Mouse (Mus musculus) spleen, postnatal 0 days (tissue): ENCODE results near the gene Inpp5e. TPM values are rescaled to one million over a fixed set of nuclear protein-coding genes. Genes with fewer than 3 reads are reported as not detected.

ENCODE experiments used
- polyA plus RNA-seq: library from polyadenylated mRNA; unstranded; fragments of >200 nt; fragmentation: Nextera tagmentation; extraction: Ambion mirVana; gene quantifications from 2 replicates; pipeline ENCODE4 v1.2.1, GENCODE M21; 2015

Gene Inpp5e
- polyA plus RNA-seq = 7.2 and 7.6 TPM in 2 replicates

GRCm38 (mm10) chr2:26408515-26409356 lies at the start of gene Inpp5e:
Inpp5e (minus strand) TSS chr2:26409203.

GRCm38 (mm10) chr2:26444946-26445665 lies 36.1 kb upstream of the Inpp5e start, which contains the start of gene Sec16a:
Sec16a (minus strand) TSS chr2:26445216.

DNA sequence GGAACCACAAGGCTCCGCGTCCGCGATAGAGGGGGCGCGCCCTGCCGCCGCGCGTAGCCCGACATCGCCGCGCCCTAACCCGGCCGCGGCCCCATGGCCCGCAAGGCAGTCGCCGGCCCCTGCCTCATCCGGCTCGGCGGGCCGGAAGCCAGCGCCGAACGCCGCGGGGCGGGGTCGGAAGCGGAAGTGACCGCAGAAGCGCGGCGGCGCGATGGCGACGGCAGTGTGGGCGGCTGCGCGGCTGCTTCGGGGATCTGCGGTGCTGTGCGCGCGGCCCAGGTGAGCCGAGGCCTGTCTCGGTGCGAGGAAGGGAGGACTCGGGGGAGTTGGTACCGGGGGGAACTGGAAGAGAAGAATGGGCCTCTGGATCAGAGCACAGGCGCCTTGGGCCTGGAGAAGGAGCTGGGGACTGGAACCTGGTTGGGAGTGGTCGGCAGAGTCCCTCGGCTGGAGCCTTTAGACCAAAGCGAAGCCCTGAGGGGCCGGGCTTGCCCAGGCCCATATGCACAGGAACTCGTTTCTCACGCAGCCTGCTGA lies 19.8 kb downstream of the Inpp5e start, which contains the start of the genes Entr1 and Pmpca:
Gene Entr1 (minus strand): TSS at position 163 of the 537 bp plus-strand sequence.
Gene Pmpca (plus strand): TSS at position 186 of the 537 bp plus-strand sequence.

GRCm38 (mm10) chr2:26380131-26380771 lies 28.8 kb downstream of the Inpp5e start, which contains the start of gene Snapc4:
Snapc4 (minus strand) TSS chr2:26380653.

DNA sequence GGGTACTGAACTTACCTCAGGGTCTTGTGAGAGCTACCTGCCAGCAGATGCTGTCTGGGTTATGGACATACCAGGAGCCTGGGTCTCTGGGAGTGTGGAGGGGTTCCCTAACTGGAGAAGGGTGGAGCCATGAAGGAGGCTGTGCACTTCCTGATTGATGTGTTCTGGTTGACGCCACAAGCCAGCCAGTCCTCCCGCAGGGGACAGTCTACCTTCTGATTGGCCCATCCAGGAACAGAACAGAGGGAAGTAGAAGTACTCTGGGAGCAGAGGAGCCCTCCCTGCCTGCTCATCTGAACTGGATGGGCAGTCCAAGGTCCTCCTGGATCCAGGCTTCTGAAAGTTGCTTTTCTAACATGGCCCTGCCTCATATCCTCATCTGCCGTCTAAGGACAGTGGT lies 48.2 kb downstream of the Inpp5e start, which contains the start of gene Card9:
Gene Card9 (minus strand): TSS at position 147 of the 400 bp plus-strand sequence.

GRCm38 (mm10) chr2:26351358-26352290 lies 57.4 kb downstream of the Inpp5e start, which contains the start of gene Dnlz:
Dnlz (minus strand) TSS chr2:26352110.

Other genes starting within 250 kb of the Inpp5e start
- not detected in 2 replicates for gene Lhx3, start 200.9 kb downstream of the Inpp5e start, polyA plus RNA-seq
- gene Qsox2, start 171.7 kb downstream of the Inpp5e start, polyA plus RNA-seq = 5.7 and 7.0 TPM in 2 replicates
- gene Ccdc187, start 114.6 kb downstream of the Inpp5e start, polyA plus RNA-seq = 0.04 and 0.07 TPM in 2 replicates
- 5.4 and 7.8 TPM in 2 replicates for gene Gpsm1, start 93.7 kb downstream of the Inpp5e start, polyA plus RNA-seq
- gene Dnlz, start 57.1 kb downstream of the Inpp5e start, polyA plus RNA-seq = 8.7 and 10.4 TPM in 2 replicates
- 4.3 and 6.3 TPM in 2 replicates for gene Card9, start 48.3 kb downstream of the Inpp5e start, polyA plus RNA-seq
- gene Snapc4, start 28.6 kb downstream of the Inpp5e start, polyA plus RNA-seq = 11.6 and 12.7 TPM in 2 replicates
- 46.8 and 53.6 TPM in 2 replicates for gene Entr1, start 19.9 kb downstream of the Inpp5e start, polyA plus RNA-seq
- 52.7 and 58.0 TPM in 2 replicates for gene Pmpca, start 19.9 kb downstream of the Inpp5e start, polyA plus RNA-seq
- gene Sec16a, start 36.0 kb upstream of the Inpp5e start, polyA plus RNA-seq = 5.8 and 7.5 TPM in 2 replicates
- 5.6 and 8.1 TPM in 2 replicates for gene Notch1, start 107.5 kb upstream of the Inpp5e start, polyA plus RNA-seq
- 115 and 142 TPM in 2 replicates for gene Egfl7, start 170.8 kb upstream of the Inpp5e start, polyA plus RNA-seq
- not detected in 2 replicates for gene Gm20532, start 177.4 kb upstream of the Inpp5e start, polyA plus RNA-seq
- gene Agpat2, start 195.2 kb upstream of the Inpp5e start, polyA plus RNA-seq = 19.3 and 24.1 TPM in 2 replicates
- gene Fam69b, start 219.3 kb upstream of the Inpp5e start, polyA plus RNA-seq = 3.2 and 4.7 TPM in 2 replicates